Mouse (Mus musculus): ENCODE data around the gene Irx4.

DNA sequence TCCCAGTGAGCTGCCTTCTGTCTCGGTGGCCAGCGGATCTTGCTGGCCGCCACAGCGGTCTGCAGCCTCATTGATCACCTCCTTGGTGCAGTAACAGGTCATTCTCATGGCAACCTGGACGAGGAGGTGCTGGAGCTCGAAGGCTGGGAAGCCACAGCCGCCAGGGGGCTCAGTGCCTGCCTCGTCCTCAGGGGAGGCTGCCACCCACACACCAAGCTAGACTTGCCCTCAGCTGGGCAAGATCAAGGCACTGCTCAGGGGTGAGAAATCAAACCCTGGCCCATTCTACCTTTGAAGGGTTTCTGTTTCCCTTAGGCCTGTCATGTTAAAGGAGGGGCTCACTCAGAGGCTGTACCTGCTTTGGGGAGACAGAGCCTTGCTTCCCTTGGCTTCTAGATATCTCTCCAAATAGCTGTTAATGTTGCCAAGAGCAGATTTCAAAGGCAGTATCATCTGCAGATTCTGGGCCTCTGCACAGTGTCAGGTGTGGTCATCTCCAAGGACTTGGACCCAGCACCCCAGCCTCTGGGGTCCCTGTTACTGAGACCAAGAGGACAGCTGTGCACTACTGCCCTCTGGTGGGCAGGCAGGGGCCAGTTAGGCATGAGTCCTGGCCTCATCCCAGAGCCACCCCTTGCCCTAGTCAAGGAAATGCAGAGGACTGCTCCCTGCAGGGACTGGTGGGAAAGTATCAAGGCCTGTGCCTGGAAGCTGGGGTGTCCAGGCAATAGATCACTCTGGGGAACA lies 50.1 kb downstream of the Irx4 start:
- TF ChIP-seq CTCF (IDR thresholded peaks at IDR 0.05; ENCODE audit: low read depth) (peak; percentile 84), EP300 (IDR thresholded peaks at IDR 0.05; ENCODE audit: low read depth) (no peak)

Measured in liver, postnatal 0 days (tissue).